Mouse (Mus musculus) lung, embryonic 15.5 days (tissue): Measurements from ENCODE around the gene Ralgps1. TPM values are rescaled to one million over a fixed set of nuclear protein-coding genes. Genes with fewer than 3 reads are reported as not detected.

Source experiments
- ATAC-seq: fragments of 200-750 bp; cut with Nextera tagmentation; 2 replicates; pipeline ENCODE4 v1.8.0; 2017; ENCODE audit warnings: moderate number of reproducible peaks, borderline replicate concordance; ENCODE audit not compliant: low FRiP score, low TSS enrichment; ENCODE audit errors: extremely low read depth
- H3K27ac ChIP-seq: fragments of 300-500 bp; sonication (generic); 2 replicates; pipeline ENCODE4 v1.5.1; 2015; ENCODE audit warnings: moderate library complexity, mild to moderate bottlenecking, inconsistent platforms
- H3K27me3 ChIP-seq: fragments of 300-500 bp; sonication (generic); 2 replicates; pipeline ENCODE4 v1.6.1; 2015; ENCODE audit warnings: inconsistent platforms
- H3K36me3 ChIP-seq: fragments of 300-500 bp; sonication (generic); 2 replicates; pipeline ENCODE4 v1.6.1; 2015; ENCODE audit warnings: inconsistent platforms
- H3K4me1 ChIP-seq: fragments of 300-500 bp; sonication (generic); 2 replicates; pipeline ENCODE4 v1.6.1; 2015; ENCODE audit warnings: inconsistent platforms
- H3K4me2 ChIP-seq: fragments of 300-500 bp; sonication (generic); 2 replicates; pipeline ENCODE4 v1.6.1; 2015; ENCODE audit warnings: inconsistent platforms, mild to moderate bottlenecking, moderate library complexity
- H3K4me3 ChIP-seq: fragments of 300-500 bp; sonication (generic); 2 replicates; pipeline ENCODE4 v1.5.1; 2015; ENCODE audit warnings: mild to moderate bottlenecking, inconsistent platforms
- H3K9ac ChIP-seq: fragments of 300-500 bp; sonication (generic); 2 replicates; pipeline ENCODE4 v1.6.1; 2015; ENCODE audit warnings: inconsistent platforms
- H3K9me3 ChIP-seq: fragments of 300-500 bp; sonication (generic); 2 replicates; pipeline ENCODE4 v1.6.1; 2016; ENCODE audit warnings: inconsistent platforms
- WGBS: fragments of 180-500 bp; shearing (Covaris S2); methylation state at CpG from one replicate; pipeline ENCODE4 v1.1.7; 2015; 5-methylcytosine and 5-hydroxymethylcytosine counted together
- polyA plus RNA-seq: library from polyadenylated mRNA; unstranded; fragments of >200 nt; fragmentation: Nextera tagmentation; extraction: Ambion mirVana; gene quantifications from 2 replicates; pipeline ENCODE4 v1.2.1, GENCODE M21; 2015

The Ralgps1 gene
- polyA plus RNA-seq, 1 experiment from 2014 or later, result 4.5 TPM

DNA sequence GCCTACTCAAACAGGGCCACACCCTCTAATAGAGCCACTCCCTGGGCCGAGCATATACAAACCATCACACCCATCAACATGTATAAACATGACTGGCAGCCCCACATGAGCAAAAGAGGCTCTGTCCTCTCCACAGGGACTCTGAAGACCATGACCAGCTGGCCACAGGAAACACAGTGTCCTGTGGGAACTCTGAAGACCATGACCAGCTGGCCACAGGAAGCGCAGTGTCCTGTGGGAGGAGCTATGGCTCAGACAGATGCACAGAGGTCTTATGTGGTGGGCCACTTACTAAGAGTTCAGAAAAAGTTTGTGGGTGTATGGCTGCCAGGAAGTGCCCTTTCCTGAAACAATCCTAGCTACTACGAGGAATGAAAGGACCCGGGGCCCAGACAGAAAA lies 72.4 kb downstream of the Ralgps1 start:
- no peak for ATAC-seq
- Histone ChIP-seq H3K36me3 (no peaks in the 10 kb centered on the region), H3K4me1 (peaks cover 13% of the 10 kb centered on the region), H3K4me2 (no peak overlapping the region), H3K27ac (no peak overlapping the region), H3K27me3 (no peaks in the 10 kb centered on the region), H3K9ac (no peak overlapping the region), H3K4me3 (no peak overlapping the region), H3K9me3 (no peaks in the 10 kb centered on the region)
- WGBS, result 73% methylated on average over 4 of the region's 4 CpGs

DNA sequence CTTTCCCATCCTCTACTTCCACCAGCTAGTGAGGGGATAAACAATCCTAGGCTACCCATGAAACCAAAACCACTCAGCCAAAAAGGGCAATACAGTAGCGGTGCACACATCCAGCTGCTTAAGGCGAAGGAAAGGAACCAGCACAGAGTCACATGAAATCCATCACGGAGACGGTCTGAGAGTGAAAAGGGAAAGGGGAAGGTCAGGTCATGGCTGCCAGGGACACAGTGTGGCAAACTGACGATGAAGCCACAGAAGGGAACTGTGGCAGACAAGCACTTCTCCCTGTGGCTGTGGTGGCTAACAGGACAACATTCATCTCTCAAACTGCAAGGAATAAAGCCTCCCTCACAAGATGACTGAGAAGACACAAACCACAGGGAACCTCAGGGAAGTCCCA lies 76.2 kb downstream of the Ralgps1 start:
- Histone ChIP-seq H3K9ac (no peak overlapping the region), H3K36me3 (no peaks in the 10 kb centered on the region), H3K27ac (no peak overlapping the region), H3K4me3 (no peak overlapping the region), H3K4me1 (peaks cover 5% of the 10 kb centered on the region), H3K4me2 (no peak overlapping the region), H3K27me3 (no peaks in the 10 kb centered on the region), H3K9me3 (no peaks in the 10 kb centered on the region)
- ATAC-seq, result no peak
- WGBS, result 74% methylated on average over 5 of the region's 5 CpGs

DNA sequence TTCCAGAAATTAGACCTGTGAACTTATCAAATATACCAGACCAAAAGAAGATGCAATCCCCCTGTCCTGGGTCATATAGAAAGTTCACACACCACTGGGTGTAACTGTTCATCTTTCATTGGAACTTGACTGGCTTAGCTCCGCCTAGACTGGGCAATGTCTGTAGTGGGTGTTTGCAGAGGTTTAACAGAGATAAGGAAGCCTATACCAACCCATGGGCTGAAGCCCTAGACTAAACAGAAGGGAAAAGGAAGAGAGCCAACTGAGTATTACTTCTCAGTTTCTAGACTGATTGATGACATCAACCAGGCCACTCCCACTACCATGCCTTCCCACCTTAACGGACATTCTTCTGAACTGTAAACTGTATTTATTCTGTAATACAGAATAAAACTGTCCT lies 79.2 kb downstream of the Ralgps1 start:
- Histone ChIP-seq H3K4me2 (no peak overlapping the region), H3K36me3 (no peaks in the 10 kb centered on the region), H3K9me3 (no peaks in the 10 kb centered on the region), H3K27ac (no peak overlapping the region), H3K4me1 (peaks cover 5% of the 10 kb centered on the region; the same call in 1 of the 2 replicates), H3K27me3 (no peaks in the 10 kb centered on the region), H3K9ac (no peak overlapping the region), H3K4me3 (no peak overlapping the region)
- 41% methylated on average over 2 of the region's 2 CpGs for WGBS
- 0 out of 2 replicates have a peak, but pooled peaks have one; percentile 42 for ATAC-seq

DNA sequence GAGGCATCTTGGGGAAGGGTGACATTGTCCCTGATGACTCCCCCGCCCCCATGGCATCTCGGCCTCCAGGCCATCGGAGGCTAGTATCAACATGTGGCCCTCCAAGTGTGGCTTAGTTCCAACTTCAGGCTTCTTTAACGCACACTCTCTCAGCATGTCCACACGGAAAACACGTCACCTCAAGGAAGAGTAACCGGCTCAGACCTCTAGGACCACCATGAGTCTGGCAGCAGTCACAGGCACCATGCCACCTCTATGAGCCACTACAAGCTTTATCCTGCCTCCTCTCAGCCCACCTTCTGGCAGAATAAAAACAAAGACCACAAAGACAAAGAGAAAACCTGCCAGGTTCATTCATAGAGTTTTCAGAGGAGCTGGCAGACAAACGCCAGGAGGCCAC lies 80.8 kb downstream of the Ralgps1 start:
- 71% methylated on average over 8 of the region's 8 CpGs for WGBS
- H3K27me3 ChIP-seq, result no peaks in the 10 kb centered on the region
- H3K9me3 ChIP-seq, result no peaks in the 10 kb centered on the region
- H3K9ac ChIP-seq, result no peak overlapping the region
- peaks cover 5% of the 10 kb centered on the region; the same call in 1 of the 2 replicates for H3K4me1 ChIP-seq
- no peak overlapping the region for H3K4me2 ChIP-seq
- no peak overlapping the region for H3K27ac ChIP-seq
- H3K4me3 ChIP-seq, result no peak overlapping the region
- ATAC-seq, result no peak
- no peaks in the 10 kb centered on the region for H3K36me3 ChIP-seq

DNA sequence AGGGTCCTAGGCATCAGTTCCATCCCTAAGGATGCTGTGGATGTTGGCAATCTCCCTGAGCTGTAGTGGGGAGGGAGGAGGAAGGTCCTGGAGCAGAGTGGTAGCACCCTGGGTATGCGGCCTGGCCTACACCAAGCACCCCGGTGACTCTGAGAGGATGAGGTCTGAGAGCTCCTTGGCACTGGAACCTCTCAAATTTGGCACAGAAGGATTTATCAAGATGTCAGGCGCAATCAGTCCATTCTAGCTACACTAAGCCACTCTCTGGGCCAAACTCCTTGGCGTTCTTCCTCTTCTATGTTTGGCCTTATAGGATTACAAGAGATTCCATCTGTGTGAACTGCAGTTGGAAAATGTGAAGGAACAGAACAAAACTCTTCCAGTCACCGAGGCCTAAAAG lies 82.4 kb downstream of the Ralgps1 start:
- peaks cover 5% of the 10 kb centered on the region; the same call in 1 of the 2 replicates for H3K4me1 ChIP-seq
- no peaks in the 10 kb centered on the region for H3K36me3 ChIP-seq
- H3K9me3 ChIP-seq, result no peaks in the 10 kb centered on the region
- H3K27me3 ChIP-seq, result no peaks in the 10 kb centered on the region
- no peak for ATAC-seq
- WGBS, result 87% methylated on average over 5 of the region's 5 CpGs
- H3K27ac ChIP-seq, result no peak overlapping the region
- no peak overlapping the region for H3K4me2 ChIP-seq
- no peak overlapping the region for H3K4me3 ChIP-seq
- no peak overlapping the region for H3K9ac ChIP-seq

DNA sequence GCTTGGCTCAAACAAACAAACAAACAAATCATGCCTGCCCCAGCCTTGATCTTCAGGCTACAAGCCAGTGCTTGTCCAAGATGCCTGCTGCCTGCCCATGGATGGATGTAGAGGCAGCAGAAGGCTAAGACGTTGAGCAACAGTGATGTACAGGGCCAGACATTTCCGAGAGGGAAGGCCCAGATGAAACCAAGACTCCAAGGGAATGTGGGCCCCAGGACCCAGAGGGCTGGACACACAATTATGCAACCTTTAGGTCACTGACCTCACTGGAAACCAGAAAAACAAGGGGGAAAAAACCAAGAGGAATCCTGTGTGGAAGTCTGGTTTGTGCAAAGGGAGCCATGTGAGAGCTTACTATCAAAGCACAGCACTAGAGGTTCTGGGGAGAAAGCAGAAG lies 87.6 kb downstream of the Ralgps1 start:
- Histone ChIP-seq H3K27ac (no peak overlapping the region), H3K4me1 (peaks cover 13% of the 10 kb centered on the region), H3K27me3 (no peaks in the 10 kb centered on the region), H3K9ac (no peak overlapping the region), H3K4me3 (no peak overlapping the region), H3K4me2 (no peak overlapping the region), H3K36me3 (no peaks in the 10 kb centered on the region), H3K9me3 (no peaks in the 10 kb centered on the region)
- WGBS, result 59% methylated on average over 2 of the region's 2 CpGs
- ATAC-seq, result no peak

DNA sequence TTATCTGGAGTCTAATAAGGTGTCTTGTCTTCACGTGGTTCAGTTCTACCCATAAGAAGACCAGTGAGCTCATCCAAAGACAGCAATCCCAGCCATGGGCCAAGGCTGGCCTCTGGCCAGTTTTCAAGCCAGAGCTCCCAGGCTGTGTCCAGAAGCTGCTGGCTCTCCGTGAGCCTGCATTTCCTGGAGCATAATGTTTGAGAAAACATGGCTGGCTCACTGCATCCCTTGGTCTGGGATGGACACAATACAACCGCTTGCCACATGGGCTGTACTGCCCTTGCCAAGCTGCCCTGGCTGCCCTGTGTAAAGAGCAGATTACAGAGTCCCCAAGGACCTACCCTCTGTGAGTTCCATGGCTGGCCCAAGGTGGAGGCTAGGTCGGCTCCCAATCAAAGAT lies 88.4 kb downstream of the Ralgps1 start:
- Histone ChIP-seq H3K27ac (peak overlapping the region; percentile 60), H3K9me3 (no peaks in the 10 kb centered on the region), H3K9ac (no peak overlapping the region), H3K4me2 (no peak overlapping the region), H3K4me3 (no peak overlapping the region), H3K4me1 (peaks cover 13% of the 10 kb centered on the region), H3K27me3 (no peaks in the 10 kb centered on the region), H3K36me3 (no peaks in the 10 kb centered on the region)
- WGBS, result 42% methylated on average over 4 of the region's 4 CpGs
- ATAC-seq, result peak; percentile 63

DNA sequence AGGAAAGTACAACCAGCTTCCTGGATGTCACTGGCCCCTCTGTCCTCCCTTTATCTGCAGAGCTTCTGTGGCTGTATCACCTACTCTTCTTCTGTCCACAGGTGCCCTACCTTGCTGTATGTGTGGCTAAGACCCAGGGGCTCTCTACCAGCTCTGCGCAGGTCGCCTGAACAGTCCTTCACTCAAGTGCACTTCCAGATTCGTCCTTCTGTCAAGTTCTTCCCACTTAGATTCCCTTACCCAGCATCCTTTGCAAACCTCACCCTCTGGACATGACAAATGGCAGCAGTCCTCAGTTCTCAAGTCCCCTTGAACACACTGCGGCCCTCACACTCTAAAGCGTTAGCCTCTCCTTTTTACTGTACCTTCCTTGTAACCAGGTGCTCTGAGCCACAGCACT lies 89.5 kb downstream of the Ralgps1 start:
- 63% methylated on average over 5 of the region's 5 CpGs for WGBS
- Histone ChIP-seq H3K4me3 (no peak overlapping the region), H3K9me3 (no peaks in the 10 kb centered on the region), H3K27me3 (no peaks in the 10 kb centered on the region), H3K36me3 (no peaks in the 10 kb centered on the region), H3K27ac (no peak overlapping the region), H3K4me1 (peaks cover 13% of the 10 kb centered on the region), H3K4me2 (no peak overlapping the region), H3K9ac (no peak overlapping the region)
- ATAC-seq, result no peak

DNA sequence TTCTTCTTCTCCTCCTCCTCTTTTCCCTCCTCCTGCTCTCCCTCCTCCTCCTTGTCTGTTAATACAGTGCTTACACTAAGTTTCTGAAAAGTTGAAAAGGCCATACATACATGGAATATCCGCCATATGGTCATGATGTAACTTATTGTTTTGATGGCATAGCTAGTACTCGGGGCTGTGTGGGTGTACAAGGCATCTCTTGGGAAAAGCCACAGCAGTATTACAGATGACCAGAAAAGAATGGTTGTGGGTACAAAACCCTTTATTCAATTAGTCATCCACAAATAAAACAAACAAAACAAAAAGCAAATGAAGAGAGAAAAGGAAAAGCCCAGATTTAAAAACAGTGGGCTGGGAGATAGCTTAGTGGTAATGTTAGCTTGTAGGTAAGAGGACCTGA lies 90.8 kb downstream of the Ralgps1 start:
- Histone ChIP-seq H3K9me3 (no peaks in the 10 kb centered on the region), H3K27ac (no peak overlapping the region), H3K9ac (no peak overlapping the region), H3K4me1 (peaks cover 13% of the 10 kb centered on the region), H3K4me3 (no peak overlapping the region), H3K4me2 (no peak overlapping the region), H3K36me3 (no peaks in the 10 kb centered on the region), H3K27me3 (no peaks in the 10 kb centered on the region)
- 81% methylated on average over 2 of the region's 2 CpGs for WGBS
- no peak for ATAC-seq

DNA sequence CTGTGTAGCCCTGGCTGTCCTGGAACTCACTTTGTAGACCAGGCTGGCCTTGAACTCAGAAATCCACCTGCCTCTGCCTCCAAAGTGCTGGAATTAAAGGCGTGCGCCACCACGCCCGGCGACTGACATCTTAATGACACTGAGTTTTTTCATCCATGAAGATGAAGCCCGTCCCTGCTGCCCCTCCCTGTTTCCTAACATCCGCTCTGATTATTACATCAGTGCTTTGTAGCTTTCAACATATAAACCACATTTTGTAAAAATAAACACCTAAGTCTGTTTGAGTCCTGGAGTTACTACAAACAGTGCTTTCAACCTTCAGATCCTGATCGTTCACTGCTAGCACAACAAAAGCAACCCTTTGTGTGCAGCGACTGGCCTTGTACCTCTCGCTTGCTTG lies 91.5 kb downstream of the Ralgps1 start:
- H3K9me3 ChIP-seq, result no peaks in the 10 kb centered on the region
- H3K4me3 ChIP-seq, result no peak overlapping the region
- H3K27me3 ChIP-seq, result no peaks in the 10 kb centered on the region
- H3K4me2 ChIP-seq, result no peak overlapping the region
- H3K27ac ChIP-seq, result no peak overlapping the region
- WGBS, result 78% methylated on average over 10 of the region's 10 CpGs
- H3K9ac ChIP-seq, result no peak overlapping the region
- no peaks in the 10 kb centered on the region for H3K36me3 ChIP-seq
- H3K4me1 ChIP-seq, result peaks cover 16% of the 10 kb centered on the region
- ATAC-seq, result no peak

DNA sequence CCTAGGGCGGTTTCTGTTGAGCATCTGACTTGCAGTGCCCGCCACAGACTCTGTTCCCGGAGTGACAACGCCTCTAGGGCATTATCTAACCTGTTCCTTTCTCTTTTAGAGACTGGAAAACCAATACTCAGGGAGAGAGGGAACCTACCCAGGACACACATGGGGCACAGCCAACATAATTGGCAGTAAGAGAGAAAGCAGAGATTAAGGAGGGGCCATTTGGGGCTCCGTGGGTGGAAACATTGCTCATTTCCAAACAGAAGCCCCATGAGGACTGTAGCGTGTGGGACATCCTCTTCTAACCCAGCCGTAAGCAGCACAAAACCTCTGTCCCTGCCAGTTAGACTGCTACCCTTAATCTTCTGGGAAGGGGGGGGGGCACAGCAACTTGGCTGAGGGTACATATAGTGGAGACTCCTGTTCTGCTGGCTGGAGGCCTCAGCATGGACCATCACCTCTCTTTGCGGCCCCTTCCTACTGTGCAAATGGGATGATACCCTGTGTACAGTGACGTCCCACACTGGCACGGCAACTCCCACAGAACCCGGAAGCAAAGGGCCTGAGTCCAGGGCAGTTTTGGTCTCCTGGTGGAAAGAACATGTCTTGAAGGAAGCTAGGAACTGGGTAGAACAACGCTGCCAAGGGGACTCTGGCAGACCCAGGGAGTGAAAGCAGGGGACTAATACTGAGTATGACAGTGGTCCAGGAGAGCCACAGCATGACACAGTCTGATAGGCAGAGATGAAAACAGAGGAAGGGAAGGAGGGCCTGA lies 96.4 kb downstream of the Ralgps1 start:
- Histone ChIP-seq H3K27me3 (no peaks in the 10 kb centered on the region), H3K4me1 (0 out of 2 replicates have a peak, but pooled peaks cover 11% of the 10 kb centered on the region), H3K36me3 (no peaks in the 10 kb centered on the region), H3K27ac (no peak overlapping the region), H3K9me3 (no peaks in the 10 kb centered on the region), H3K9ac (no peak overlapping the region), H3K4me2 (no peak overlapping the region), H3K4me3 (no peak overlapping the region)
- ATAC-seq, result no peak
- 84% methylated on average over 12 of the region's 12 CpGs for WGBS

DNA sequence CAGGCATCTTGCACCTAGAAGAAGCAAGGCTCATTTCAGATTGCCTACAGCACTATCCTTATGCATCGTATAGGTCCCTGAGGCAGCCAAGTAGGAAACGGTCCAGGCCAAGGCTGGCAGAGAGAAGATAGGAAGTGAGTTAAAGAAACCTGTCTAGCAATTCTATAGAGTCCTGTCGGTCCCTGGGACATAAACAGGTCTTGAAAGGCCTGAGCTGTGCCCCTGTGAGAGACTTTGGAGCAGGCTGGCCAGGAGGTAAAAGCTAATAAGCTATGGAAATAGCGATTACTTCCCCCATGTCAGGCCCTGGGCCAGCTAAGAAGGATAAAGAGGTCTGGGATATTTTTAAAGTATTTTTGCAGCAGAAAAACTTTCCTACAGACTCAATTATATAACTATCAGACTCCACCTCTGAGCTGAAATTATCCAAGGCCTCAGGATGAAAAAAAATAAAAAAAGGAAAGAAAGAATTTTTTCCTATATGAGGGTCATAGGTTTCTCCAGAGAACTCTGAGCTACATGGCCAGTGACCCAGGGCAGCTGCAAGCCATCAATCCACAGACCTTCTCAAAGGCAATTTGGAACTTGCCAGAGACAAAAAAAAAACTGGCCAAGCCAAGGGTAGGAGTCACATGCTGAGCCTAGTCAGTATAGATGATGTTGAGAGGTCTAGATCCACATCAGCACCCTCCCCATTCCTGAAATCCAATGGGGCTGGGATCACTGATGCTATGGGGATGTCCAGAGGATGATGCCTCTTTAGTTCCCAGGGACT lies 98.4 kb downstream of the Ralgps1 start:
- 67% methylated on average over 4 of the region's 4 CpGs for WGBS
- no peak for ATAC-seq
- H3K9me3 ChIP-seq, result no peaks in the 10 kb centered on the region
- no peak overlapping the region for H3K9ac ChIP-seq
- H3K4me3 ChIP-seq, result no peak overlapping the region
- H3K27ac ChIP-seq, result no peak overlapping the region
- 0 out of 2 replicates have a peak, but pooled peaks cover 11% of the 10 kb centered on the region for H3K4me1 ChIP-seq
- no peaks in the 10 kb centered on the region for H3K27me3 ChIP-seq
- no peak overlapping the region for H3K4me2 ChIP-seq
- H3K36me3 ChIP-seq, result no peaks in the 10 kb centered on the region
